Mouse (Mus musculus) heart, postnatal 36 days (tissue): ENCODE results near the gene Pwp2. TPM values are rescaled to one million over a fixed set of nuclear protein-coding genes. Genes with fewer than 3 reads are reported as not detected.
A peak's percentile ranks its signal among the peaks of the same experiment; 100 is the strongest.
"Not testable (repeated sequence)": the region's sequence is repeated elsewhere in the genome, so short reads cannot be mapped to it uniquely, and the experiment has no call there.

ENCODE experiments used
- DNase-seq, 2 experiments: peaks; one replicate each; pipeline ENCODE4 v3.0.0; 2021 to 2022
- intact Hi-C: fragments of 180-260 bp; cut with DNase I; formaldehyde crosslinking; loops from one replicate; pipeline ENCODE4 v1.15.1; 2025
- total RNA-seq, 2 experiments: library from RNA; stranded (reverse); gene quantifications; 2 replicates each; pipeline ENCODE4 v1.2.3; 2021

Pwp2 gene
- total RNA-seq, 2 experiments from 2014 or later, result 9.9 to 10.7 TPM

GRCm38 (mm10) chr10:78148834-78149766 is 35.8 kb downstream of the Pwp2 start:
- no peak for DNase-seq
- intact Hi-C loops, result no loop called here

- intact Hi-C loops, result no loop called here
Measured at GRCm38 (mm10) chr10:78147908-78148441, 37.0 kb downstream of the Pwp2 start.

GRCm38 (mm10) chr10:78143727-78144505 is 41.0 kb downstream of the Pwp2 start:
- DNase-seq, result no peak

More at GRCm38 (mm10) chr10:78147908-78148441, 37.0 kb downstream of the Pwp2 start:
- DNase-seq, result no peak

GRCm38 (mm10) chr10:78140843-78141242 is 44.1 kb downstream of the Pwp2 start:
- intact Hi-C loops, result loop anchor here (5.0 kb wide), 1 partner anchor 69 kb away; no protein-coding TSS in a partner anchor
- no peak for DNase-seq

More at GRCm38 (mm10) chr10:78143727-78144505, 41.0 kb downstream of the Pwp2 start:
- intact Hi-C loops, result loop anchor here (5.0 kb wide), 1 partner anchor 72 kb away; no protein-coding TSS in a partner anchor

- intact Hi-C loops, result loop anchor here (5.0 kb wide), 1 partner anchor 68 kb away; no protein-coding TSS in a partner anchor
- DNase-seq, result no peak
Measured at GRCm38 (mm10) chr10:78140251-78140600, 44.7 kb downstream of the Pwp2 start.

- intact Hi-C loops, result loop anchor here (5.0 kb wide), 1 partner anchor 67 kb away; no protein-coding TSS in a partner anchor
Measured at GRCm38 (mm10) chr10:78139572-78140250, 45.2 kb downstream of the Pwp2 start.

GRCm38 (mm10) chr10:78138812-78139523 is 46.0 kb downstream of the Pwp2 start:
- intact Hi-C loops, result no loop called here

More at GRCm38 (mm10) chr10:78139572-78140250, 45.2 kb downstream of the Pwp2 start:
- DNase-seq, result no peak

GRCm38 (mm10) chr10:78137191-78137590 is 47.8 kb downstream of the Pwp2 start:
- intact Hi-C loops, result no loop called here
- DNase-seq, result no peak

More at GRCm38 (mm10) chr10:78138812-78139523, 46.0 kb downstream of the Pwp2 start:
- DNase-seq, result peak; percentile 67 to 70

- no peak for DNase-seq
- intact Hi-C loops, result no loop called here
Measured at GRCm38 (mm10) chr10:78135947-78136346, 49.0 kb downstream of the Pwp2 start.

- peak in 1 of 2 experiments; percentile 61 for DNase-seq
Measured at GRCm38 (mm10) chr10:78134975-78135798, 49.8 kb downstream of the Pwp2 start.

GRCm38 (mm10) chr10:78134400-78134799 is 50.5 kb downstream of the Pwp2 start:
- no peak for DNase-seq
- intact Hi-C loops, result no loop called here

More at GRCm38 (mm10) chr10:78134975-78135798, 49.8 kb downstream of the Pwp2 start:
- intact Hi-C loops, result no loop called here

GRCm38 (mm10) chr10:78129998-78130397 is 55.0 kb downstream of the Pwp2 start:
- intact Hi-C loops, result no loop called here
- DNase-seq, result no peak

- peak in 1 of 2 experiments; percentile 61 for DNase-seq
- intact Hi-C loops, result no loop called here
Measured at GRCm38 (mm10) chr10:78129423-78129822, 55.5 kb downstream of the Pwp2 start.

- DNase-seq, result no peak
- intact Hi-C loops, result no loop called here
Measured at GRCm38 (mm10) chr10:78128647-78129046, 56.3 kb downstream of the Pwp2 start.

GRCm38 (mm10) chr10:78127931-78128330 is 57.0 kb downstream of the Pwp2 start:
- intact Hi-C loops, result no loop called here
- DNase-seq, result no peak

- no peak for DNase-seq
- intact Hi-C loops, result no loop called here
Measured at GRCm38 (mm10) chr10:78127046-78127870, 57.7 kb downstream of the Pwp2 start.

- no peak for DNase-seq
- intact Hi-C loops, result no loop called here
Measured at GRCm38 (mm10) chr10:78126311-78126710, 58.6 kb downstream of the Pwp2 start.

GRCm38 (mm10) chr10:78125061-78125460 is 59.9 kb downstream of the Pwp2 start:
- intact Hi-C loops, DNase-seq: not testable (repeated sequence)
